Mouse (Mus musculus) limb, embryonic 14.5 days (tissue): ENCODE data around the gene Btbd3. TPM values are rescaled to one million over a fixed set of nuclear protein-coding genes. Genes with fewer than 3 reads are reported as not detected.

ENCODE experiments used
- ATAC-seq: fragments of 200-750 bp; cut with Nextera tagmentation; 2 replicates; pipeline ENCODE4 v1.8.0; 2017; ENCODE audit warnings: low read depth, moderate number of reproducible peaks, moderate TSS enrichment; ENCODE audit not compliant: low FRiP score
- DNase-seq: peaks from one replicate; pipeline ENCODE4 v3.0.0-alpha.2; 2015; ENCODE audit warnings: low spot score
- H3K27ac ChIP-seq: fragments of 300-500 bp; sonication (generic); replicated peaks from 2 replicates; pipeline ENCODE4 v1.5.1; 2014; ENCODE audit warnings: low read depth, mild to moderate bottlenecking, low read length, moderate library complexity, mixed read lengths
- H3K27me3 ChIP-seq: fragments of 300-500 bp; sonication (generic); 2 replicates; pipeline ENCODE4 v1.6.1; 2014; ENCODE audit warnings: low read length, mixed read lengths; ENCODE audit not compliant: control insufficient read depth, insufficient read depth
- H3K36me3 ChIP-seq: fragments of 300-500 bp; sonication (generic); 2 replicates; pipeline ENCODE4 v1.6.1; 2014; ENCODE audit warnings: mild to moderate bottlenecking, low read length, moderate library complexity, mixed read lengths; ENCODE audit not compliant: control insufficient read depth, insufficient read depth
- H3K4me1 ChIP-seq: fragments of 300-500 bp; sonication (generic); 2 replicates; pipeline ENCODE4 v1.6.1; 2014; ENCODE audit warnings: antibody characterized with exemption, low read length, mixed read lengths; ENCODE audit not compliant: control insufficient read depth, insufficient read depth
- H3K4me2 ChIP-seq: fragments of 300-500 bp; sonication (generic); replicated peaks from 2 replicates; pipeline ENCODE4 v1.6.1; 2014; ENCODE audit warnings: low read depth, mild to moderate bottlenecking, low read length, moderate library complexity; ENCODE audit not compliant: severe bottlenecking
- H3K4me3 ChIP-seq: fragments of 300-500 bp; sonication (generic); replicated peaks from 2 replicates; pipeline ENCODE4 v1.5.1; 2014; ENCODE audit warnings: low read length
- H3K9ac ChIP-seq: fragments of 300-500 bp; sonication (generic); 2 replicates; pipeline ENCODE4 v1.6.1; 2014; ENCODE audit warnings: mild to moderate bottlenecking, low read depth, low read length, moderate library complexity; ENCODE audit not compliant: severe bottlenecking
- H3K9me3 ChIP-seq: fragments of 300-500 bp; sonication (generic); 2 replicates; pipeline ENCODE4 v1.6.1; 2016; ENCODE audit warnings: low read length; ENCODE audit not compliant: control insufficient read depth
- POLR2A ChIP-seq: fragments of 200-500 bp; IDR thresholded peaks from 2 replicates; pipeline ENCODE4 v1.8.0; 2012; ENCODE audit warnings: inconsistent platforms, mild to moderate bottlenecking, moderate library complexity, borderline replicate concordance; ENCODE audit not compliant: insufficient read depth, insufficient read length; ENCODE audit errors: extremely low read depth
- WGBS: fragments of 180-500 bp; shearing (Covaris S2); extraction: QIAGEN DNeasy Blood & Tissue Kit; methylation state at CpG from one replicate; pipeline ENCODE4 v1.1.7; 2014; 5-methylcytosine and 5-hydroxymethylcytosine counted together
- polyA plus RNA-seq, 2 experiments: library from polyadenylated mRNA; depleted of rRNA in 1 of 2; stranded (reverse) in 1 of 2; unstranded in 1 of 2; fragments of >200 nt; fragmentation: Nextera tagmentation in 1 of 2; extraction: Ambion mirVana in 1 of 2; gene quantifications; 2 replicates each; pipeline versions ENCODE4 v1.2.1 to v1.2.3; 2012 to 2014

Btbd3 gene
- polyA plus RNA-seq, 2 experiments, result 33.8 to 39.0 TPM

GRCm38 (mm10) chr2:138490688-138491405 is 234.5 kb downstream of the Btbd3 start:
- Histone ChIP-seq H3K4me1 (no peaks in the 10 kb centered on the region), H3K9ac (no peak overlapping the region), H3K4me2 (no peak overlapping the region), H3K9me3 (no peaks in the 10 kb centered on the region), H3K36me3 (no peaks in the 10 kb centered on the region), H3K27ac (no peak overlapping the region), H3K27me3 (no peaks in the 10 kb centered on the region), H3K4me3 (no peak overlapping the region)
- no peak for DNase-seq
- 77% methylated on average over 2 of the region's 2 CpGs for WGBS
- ATAC-seq, result no peak
- TF ChIP-seq POLR2A, result no peak

- no peaks in the 10 kb centered on the region for H3K36me3 ChIP-seq
- no peaks in the 10 kb centered on the region for H3K9me3 ChIP-seq
- H3K4me2 ChIP-seq, result no peak overlapping the region
- H3K27me3 ChIP-seq, result no peaks in the 10 kb centered on the region
- no peak overlapping the region for H3K4me3 ChIP-seq
- DNase-seq, result no peak
- TF ChIP-seq POLR2A, result no peak
- ATAC-seq, result no peak
- no peak overlapping the region for H3K27ac ChIP-seq
- no peak overlapping the region for H3K9ac ChIP-seq
- H3K4me1 ChIP-seq, result no peaks in the 10 kb centered on the region
Measured at GRCm38 (mm10) chr2:138492176-138492575, 235.8 kb downstream of the Btbd3 start.

GRCm38 (mm10) chr2:138503866-138504380 is 247.6 kb downstream of the Btbd3 start:
- DNase-seq (no peak), ATAC-seq (no peak)
- peaks cover 3% of the 10 kb centered on the region; the same call in 1 of the 2 replicates for H3K4me1 ChIP-seq
- H3K4me2 ChIP-seq, result no peak overlapping the region
- no peak overlapping the region for H3K4me3 ChIP-seq
- 45% methylated on average over 12 of the region's 12 CpGs for WGBS
- H3K9me3 ChIP-seq, result no peaks in the 10 kb centered on the region
- no peaks in the 10 kb centered on the region for H3K27me3 ChIP-seq
- no peak overlapping the region for H3K27ac ChIP-seq
- no peak for TF ChIP-seq POLR2A
- H3K36me3 ChIP-seq, result no peaks in the 10 kb centered on the region
- H3K9ac ChIP-seq, result no peak overlapping the region

- H3K27me3 ChIP-seq, result no peaks in the 10 kb centered on the region
- no peaks in the 10 kb centered on the region for H3K9me3 ChIP-seq
- H3K4me3 ChIP-seq, result no peak overlapping the region
- ATAC-seq (no peak), DNase-seq (no peak)
- H3K9ac ChIP-seq, result no peak overlapping the region
- 61% methylated on average over 4 of the region's 4 CpGs for WGBS
- no peak for TF ChIP-seq POLR2A
- no peak overlapping the region for H3K27ac ChIP-seq
- no peak overlapping the region for H3K4me2 ChIP-seq
- H3K4me1 ChIP-seq, result no peaks in the 10 kb centered on the region
- no peaks in the 10 kb centered on the region for H3K36me3 ChIP-seq
Measured at GRCm38 (mm10) chr2:138515531-138515930, 259.2 kb downstream of the Btbd3 start.

GRCm38 (mm10) chr2:138528461-138528860 is 272.1 kb downstream of the Btbd3 start:
- no peak overlapping the region for H3K4me3 ChIP-seq
- H3K4me1 ChIP-seq, result no peaks in the 10 kb centered on the region
- H3K27me3 ChIP-seq, result no peaks in the 10 kb centered on the region
- H3K27ac ChIP-seq, result no peak overlapping the region
- DNase-seq, result no peak
- ATAC-seq, result no peak
- TF ChIP-seq POLR2A, result no peak
- H3K4me2 ChIP-seq, result no peak overlapping the region
- WGBS, result 69% methylated on average over 1 of the region's 1 CpGs
- H3K9me3 ChIP-seq, result no peaks in the 10 kb centered on the region
- H3K9ac ChIP-seq, result no peak overlapping the region
- no peaks in the 10 kb centered on the region for H3K36me3 ChIP-seq
